Mouse (Mus musculus): ENCODE results near the gene Add3.

Gene Add3

DNA sequence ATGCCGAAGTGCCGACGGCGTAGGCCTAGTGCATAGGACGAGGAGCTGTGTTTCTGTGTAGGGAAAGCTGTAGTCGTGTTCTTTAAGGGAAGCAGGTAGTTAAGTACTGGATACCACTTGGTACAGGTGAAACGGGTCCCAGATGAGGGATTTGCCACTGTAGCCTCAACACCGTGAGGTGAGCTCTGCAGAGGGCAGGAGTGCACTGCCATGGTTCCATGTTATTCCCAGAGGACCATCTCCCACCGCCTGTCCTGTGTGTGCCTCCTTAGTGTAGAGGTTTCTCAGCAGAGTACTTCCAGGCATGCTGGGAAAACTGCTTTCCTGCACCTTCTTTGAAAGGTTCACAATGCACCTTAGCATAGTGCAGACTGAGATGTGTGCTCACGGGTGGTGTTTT lies 26.1 kb downstream of the Add3 start:
- no peak for DNase-seq (ENCODE audit: low spot score)

DNA sequence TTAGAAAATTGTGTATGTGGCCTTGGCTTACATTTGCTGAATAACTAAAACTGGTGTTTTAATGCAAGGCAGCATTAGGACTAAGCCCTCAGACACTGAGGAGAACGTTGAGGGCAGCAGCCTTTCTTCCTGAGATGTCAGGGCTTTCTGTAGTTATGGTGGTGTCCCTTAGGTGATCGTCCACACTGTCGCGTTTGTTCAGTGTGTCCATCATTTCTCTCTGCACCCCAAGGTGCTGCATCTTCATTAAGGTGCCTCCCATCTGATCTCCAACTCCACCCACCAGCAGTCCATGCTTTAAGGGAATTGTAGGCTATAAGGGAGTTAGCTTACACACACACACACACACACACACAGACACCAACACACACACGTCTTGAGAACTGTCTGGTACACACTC lies 28.3 kb downstream of the Add3 start:
- DNase-seq (ENCODE audit: low spot score) = no peak

DNA sequence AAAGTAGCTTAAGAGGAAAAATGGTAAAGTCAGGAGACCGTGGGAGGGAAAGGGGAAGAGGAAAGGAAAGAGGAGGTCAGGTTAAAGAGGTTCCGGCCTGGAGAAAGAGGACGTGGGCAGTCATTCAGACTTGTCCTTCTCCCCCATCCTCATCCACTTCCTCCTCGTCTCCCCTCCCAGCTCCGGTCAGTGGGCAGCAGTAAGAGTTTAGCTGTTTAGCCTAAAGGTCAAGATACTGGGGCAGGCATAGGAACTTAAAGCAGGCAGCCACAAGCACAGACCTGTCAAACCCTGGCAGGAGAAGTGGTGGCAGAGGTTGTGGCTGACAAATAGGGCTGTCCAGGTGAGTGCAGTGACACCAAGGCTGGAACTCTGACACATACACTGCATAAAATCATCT lies 30.4 kb downstream of the Add3 start:
- no peak for DNase-seq (ENCODE audit: low spot score)

DNA sequence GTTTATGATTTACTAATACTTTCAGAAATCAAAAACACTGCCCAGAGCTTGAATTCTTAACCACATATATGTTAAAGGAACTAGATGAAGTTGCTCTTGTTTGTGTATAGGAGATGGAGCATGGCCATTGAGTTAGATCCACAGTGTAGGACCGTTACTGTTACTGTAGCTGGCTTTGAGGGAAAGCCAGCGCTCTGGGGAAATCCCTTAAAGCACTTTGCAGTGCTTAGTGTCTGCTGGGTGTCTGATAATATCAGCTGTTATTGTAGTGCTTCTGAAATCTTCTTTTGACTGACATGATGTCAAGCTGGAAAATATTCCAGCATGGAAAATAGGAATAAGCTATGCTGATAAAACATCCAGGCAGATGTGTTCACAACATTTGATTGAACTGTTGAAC lies 33.8 kb downstream of the Add3 start:
- no peak for DNase-seq (ENCODE audit: low spot score)

DNA sequence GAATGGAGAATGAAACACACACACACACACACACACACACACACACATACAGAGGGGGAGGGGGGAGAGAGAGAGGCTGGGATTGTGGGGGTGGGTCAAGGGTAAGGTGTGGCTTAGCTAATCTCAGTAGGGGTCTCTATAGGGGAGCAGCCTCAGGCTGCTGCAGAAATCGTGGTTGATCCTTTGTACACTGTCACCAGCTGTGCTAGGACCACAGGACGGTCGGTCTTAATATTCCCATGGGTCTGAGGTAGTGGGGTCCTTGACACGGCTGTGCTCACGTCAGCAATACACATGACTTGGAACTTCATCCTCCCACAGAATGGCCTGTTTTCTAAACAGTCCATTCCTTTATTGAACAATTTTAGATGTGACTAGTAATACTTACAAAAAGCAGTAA lies 35.3 kb downstream of the Add3 start:
- no peak for DNase-seq (ENCODE audit: low spot score)

DNA sequence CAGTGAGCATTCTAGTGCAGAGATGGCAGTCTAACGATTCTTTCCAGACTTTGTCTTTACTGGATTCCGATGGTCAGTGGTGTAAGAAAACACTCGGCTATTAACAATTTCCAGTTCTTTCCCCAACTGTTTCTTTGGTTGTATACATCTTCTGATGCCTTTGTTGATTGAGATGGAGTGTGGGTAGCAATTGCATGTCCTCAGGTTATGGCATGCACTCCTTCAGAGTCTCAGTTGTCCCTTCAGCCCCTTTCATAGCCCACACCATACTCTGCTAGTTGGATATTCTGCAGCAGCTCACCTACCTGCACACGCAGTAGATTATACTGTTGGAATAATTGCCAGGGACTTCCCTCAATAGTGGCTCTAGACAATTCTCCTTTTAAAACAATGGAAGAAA lies 36.3 kb downstream of the Add3 start:
- no peak for DNase-seq (ENCODE audit: low spot score)

DNA sequence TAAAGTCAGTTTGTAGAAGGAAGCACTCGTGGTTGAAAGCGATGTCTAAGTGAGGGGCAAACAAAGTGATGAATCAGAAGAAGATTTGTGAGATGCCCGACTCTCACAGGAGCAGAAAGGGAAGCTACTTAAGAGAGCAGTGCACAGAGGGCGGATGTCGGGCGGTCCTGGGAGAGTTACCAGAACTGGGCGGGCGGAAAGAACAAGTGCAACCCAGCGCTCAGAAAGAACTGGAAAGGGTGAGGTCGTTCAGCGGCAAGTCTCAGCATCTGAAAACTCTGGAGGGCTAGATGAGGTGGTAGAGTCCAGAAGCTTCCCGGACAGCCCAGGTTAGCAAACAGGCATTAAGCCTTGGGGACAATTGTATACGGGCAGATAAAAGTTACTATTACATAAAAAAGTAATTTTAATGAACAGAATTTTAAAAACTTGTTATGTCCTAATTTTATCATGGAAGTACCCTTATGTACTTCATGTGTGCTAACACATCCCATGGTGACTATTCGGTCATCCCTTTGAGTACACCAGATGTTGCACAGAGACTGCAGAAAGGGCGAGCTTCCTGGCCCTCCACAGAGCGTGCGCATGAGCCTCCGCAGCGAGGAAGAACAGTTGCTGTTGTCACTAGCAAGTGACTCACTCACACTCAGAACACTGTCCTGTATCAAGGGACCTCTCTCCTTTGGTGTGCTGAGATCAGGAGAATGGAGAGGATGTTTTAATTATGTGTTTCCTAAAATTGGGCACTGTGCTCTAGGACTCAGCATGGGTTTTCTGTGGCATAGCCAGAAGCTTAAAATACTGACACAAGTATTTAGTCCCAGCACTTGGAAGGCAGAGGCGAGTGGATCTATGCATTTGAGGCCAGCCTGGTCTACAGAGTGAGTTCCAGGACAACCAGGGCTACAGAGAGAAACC lies 38.6 kb downstream of the Add3 start:
- DNase-seq (ENCODE audit: low spot score) = no peak

DNA sequence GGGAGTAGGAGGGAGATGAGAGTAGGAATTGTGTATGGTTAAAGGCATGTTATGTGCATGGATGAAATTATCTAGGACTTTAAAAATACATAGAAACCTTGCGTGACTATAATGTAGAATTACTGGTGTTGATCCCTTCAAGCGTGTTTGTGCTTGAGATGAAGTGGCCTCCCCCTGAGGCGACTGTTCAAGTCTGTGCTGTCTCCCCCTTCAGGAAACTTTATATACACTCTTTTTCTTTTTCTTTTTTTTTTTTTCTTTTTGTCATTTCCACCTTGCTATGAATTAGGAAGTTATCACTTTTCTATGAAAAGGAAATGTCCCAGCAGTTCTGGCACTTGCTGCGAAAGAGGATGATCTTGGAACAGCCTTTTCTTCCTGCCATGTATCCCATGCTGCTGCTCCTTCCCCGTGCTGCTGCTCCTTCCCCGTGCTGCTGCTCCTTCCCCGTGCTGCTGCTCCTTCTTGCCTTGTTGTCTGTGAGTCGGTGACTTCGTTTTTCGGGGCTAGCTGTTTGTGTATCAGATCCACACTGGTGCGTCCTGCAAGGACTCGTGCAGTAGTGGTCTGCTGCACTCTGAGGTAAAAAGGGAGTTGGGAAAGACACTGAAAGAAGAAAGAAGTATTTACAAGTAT lies 40.0 kb downstream of the Add3 start:
- DNase-seq (ENCODE audit: low spot score) = no peak

DNA sequence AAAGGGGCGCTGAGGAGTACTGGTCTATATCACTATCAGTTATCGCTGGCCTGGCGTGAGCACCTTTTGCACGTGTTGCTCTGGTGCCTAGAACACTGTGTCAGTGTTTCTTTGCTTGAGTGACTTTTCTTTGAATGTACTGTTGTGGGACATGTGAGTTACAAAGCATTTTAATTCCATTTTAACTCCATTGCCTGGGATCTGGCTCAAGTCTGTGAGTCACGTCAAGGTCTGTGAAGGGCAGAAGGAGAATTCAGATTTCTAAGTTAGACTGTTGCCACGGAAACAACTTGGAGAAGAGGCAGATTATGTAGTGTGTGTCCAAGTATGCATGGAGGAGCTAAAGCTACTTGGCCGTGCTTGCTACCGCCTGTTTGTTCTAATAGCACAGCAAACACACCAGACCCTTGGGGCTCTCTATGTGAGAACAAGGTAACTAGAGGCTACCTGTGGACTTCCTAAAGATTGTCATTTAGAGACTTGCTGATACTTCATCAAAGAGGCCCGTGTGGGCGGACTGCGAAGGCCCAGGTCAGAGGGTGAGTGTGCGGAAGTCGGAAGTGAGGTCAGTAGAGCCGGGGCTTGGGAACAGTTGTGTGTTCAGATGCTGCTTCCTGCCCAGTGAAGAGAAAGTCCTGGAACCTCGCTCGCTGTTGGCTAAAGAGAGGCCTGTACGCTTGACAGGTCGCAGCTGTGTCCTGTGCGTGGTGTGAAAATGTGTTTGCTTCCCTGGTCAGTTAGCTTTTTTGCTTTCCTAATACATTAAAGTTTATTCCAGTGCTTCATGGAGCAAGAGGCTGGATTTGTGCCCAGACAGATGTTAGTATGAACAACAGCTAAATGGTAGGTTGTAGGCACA lies 41.0 kb downstream of the Add3 start:
- DNase-seq (ENCODE audit: low spot score) = peak; percentile 76

DNA sequence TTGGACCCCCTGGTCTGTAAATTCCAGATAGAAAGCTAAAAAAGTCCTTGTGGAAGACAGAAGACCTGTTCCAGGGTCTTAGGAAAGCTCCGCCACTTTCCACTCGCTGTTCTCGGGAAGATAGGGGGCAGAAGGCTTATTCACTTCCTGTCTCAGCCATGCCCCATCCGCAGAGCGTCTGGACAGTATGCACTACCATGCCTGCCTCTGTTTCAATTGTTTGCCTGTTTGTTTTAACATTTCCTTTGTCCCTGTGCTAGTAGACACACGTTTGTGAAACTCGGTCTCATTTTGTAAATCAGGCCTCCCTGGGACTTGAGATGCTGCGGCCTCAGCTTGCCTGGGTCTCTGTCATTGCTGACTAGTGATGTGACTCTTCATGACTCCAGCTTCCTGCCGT lies 43.4 kb downstream of the Add3 start:
- DNase-seq (ENCODE audit: low spot score) = peak; percentile 62

DNA sequence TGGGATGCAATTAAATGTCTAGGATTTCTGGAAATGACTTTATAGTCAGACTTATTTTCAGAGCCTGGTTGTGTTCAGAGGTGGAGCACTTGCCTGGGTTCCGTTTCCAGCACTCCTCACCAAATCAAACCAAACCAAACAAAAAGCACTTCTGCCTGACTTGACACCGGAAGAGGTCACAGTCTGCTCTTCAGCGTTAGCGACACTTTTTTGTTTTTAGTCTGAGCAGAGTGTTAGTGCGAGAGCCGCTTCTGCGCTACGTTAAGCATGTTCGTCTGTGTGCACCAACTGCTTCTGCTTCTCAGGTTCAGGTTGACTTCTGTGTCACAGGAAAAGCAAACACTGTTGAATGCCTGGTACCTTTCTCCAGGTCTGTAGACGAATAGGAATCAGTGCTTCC lies 44.0 kb downstream of the Add3 start:
- peak; percentile 49 for DNase-seq (ENCODE audit: low spot score)

DNA sequence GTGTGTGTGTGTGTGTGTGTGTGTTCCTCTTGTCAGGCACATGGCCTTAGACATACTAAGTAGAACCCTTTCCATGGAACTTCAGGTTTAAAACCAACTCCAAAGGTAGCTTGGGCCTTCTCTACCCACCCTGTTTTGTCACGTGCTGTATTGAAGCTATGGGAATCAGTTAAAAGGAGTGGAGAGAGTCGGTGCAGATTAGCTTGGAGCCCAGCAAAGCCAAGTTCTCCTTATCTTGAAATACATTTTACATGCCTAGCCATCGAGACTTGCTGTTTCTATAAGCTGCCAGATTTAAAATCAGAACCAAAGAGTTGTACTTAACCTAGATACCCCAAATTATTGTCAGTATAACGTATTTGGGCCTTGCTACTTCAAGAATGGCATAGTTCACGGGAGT lies 44.7 kb downstream of the Add3 start:
- DNase-seq (ENCODE audit: low spot score) = no peak

DNA sequence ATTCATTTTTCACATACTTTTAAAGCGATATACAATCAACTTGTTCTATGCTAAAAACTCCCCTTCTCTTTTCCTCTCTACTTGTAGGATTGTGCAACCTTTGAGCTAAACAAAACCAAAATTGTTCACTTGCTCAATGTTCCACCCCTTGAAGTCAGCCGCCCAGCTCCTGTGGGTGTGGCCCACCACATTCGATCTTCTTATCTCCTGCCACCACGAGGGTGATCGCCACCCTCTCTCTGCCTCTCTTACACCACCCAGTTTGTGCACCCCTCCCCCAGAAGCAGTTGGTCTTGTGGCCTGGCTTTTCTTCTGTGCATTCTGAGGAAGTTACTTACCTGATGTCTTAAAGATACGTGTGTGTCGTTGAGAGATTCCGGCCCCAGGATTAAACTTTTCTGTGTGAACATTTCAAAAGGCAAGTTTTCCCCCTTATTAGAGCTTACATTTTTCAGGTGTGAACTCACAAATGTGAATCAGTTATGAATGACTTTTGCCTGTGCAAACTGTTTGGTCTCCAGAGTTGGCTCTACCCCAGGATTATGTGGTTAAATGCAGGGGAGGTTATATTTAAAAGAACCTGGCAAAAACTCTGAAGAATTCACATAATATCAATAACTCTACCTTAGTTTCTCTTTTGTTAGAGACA lies 45.4 kb downstream of the Add3 start:
- DNase-seq (ENCODE audit: low spot score) = peak; percentile 86

DNA sequence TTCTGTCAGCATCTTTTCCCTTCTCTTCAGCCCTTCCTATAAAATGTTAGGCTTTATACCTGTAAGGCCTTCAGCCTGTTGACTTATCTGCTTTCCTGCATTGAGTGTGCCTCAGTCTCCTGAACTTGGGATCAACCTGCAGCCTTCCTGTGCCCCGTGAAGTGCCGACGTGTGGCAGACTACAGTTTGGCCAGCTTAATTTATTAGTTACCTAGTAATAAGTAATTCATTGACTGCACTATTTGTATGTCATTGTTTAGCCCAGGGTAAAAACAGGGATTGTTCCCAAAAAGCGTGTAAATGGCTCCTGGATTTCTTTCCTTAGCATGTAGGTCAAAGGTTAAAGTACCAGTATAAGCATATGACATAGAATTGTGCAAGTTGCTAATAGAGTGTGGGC lies 46.2 kb downstream of the Add3 start:
- no peak for DNase-seq (ENCODE audit: low spot score)

DNA sequence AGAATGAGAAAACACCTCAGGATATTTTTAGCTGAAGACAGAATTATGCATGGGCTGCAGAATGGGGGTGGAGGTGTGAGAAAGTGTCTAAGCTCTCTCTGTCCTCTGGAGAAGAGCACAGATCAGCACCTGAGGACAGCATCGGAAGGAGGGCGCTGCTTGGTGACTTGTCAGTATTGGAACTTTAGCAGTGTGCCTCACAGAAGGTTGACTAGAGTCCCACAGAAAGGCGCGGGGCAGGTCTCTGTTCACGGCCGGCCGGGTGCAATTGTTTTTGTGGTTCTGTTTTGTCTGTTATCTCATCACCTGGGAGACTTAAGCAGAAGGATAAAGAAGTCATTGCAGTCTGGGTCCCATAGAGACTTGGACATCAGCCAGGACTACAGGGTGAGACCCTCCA lies 47.3 kb downstream of the Add3 start:
- no peak for DNase-seq (ENCODE audit: low spot score)

DNA sequence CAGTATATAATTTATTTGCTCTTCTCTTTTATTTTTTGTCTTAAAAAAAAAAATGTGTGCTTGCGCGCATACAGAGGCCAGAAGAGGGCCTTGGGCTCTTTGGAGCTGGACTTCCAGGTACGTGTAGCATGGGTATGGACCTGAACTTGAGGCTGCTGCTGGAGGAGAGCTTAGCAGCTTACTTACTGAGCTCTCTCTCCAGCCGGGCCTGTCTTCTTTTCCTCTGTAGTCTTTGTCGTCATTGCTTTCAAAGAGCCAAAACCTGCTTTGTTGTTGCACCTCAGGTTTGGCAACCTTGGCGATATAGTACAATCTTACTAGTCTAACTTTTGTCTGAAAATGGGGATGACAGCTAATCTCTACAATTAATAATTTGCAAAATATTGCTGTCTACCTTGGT lies 47.9 kb downstream of the Add3 start:
- DNase-seq (ENCODE audit: low spot score) = no peak

DNA sequence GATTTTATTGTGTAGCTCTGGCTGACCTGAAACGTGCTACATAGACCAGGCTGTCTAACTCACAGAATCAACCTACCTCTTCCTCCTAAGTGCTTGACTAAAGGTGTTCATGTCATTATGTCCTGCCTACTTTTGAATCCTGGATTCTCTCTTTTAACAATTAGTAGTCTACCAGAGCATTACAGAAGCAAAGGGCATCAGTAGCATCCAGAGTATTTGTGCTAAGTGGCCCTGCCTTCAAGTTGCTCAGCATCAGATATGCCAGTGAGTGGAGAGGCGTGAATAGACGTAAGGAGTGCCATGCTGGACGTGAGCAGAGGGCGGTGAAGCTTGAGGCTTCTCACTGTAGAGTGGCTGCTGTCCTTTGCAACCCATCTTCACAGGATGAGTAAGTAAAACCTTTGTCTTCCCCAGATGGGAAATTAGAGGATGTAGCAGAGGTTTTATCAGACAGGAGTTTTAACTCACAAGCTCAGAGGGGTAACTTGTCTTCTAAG lies 48.5 kb downstream of the Add3 start:
- no peak for DNase-seq (ENCODE audit: low spot score)

DNA sequence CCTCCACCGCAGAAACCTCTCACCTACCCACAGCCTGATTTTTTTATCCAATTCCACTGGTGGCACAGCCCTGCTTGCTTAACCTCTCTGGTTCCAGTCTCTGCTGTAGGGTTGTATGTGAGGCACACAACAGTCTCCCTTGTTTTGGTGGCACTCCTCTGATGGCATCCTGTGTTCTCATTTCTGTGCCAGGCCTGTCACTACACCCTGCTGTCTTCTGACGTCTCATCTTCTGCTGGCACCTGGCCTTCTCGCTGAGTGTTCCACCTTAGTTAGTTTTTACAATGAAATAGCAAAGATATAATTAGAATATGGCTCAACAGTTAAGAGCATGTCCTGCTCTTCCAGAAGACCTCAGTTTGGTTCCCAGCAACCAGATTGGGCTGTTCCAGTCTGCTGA lies 49.5 kb downstream of the Add3 start:
- no peak for DNase-seq (ENCODE audit: low spot score)

DNA sequence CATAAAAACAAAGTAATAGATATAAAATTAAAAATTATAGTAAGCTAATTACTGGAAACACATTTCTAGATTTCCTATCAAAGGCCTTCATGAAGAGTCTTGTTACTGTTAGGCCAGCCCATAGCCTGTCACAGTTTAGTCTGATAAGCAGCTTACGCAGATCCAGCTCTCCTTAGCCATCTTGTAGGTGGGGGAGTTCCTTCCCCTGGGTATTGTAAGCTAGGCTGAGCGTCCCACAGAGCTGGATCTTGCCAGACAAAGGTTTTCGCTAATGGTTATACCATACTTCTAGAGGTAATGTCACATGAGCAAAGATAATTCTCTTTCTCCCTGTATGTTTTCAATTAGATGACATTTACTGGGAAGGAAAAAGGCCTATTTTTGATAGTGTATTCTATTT lies 50.0 kb downstream of the Add3 start:
- DNase-seq (ENCODE audit: low spot score) = no peak

DNA sequence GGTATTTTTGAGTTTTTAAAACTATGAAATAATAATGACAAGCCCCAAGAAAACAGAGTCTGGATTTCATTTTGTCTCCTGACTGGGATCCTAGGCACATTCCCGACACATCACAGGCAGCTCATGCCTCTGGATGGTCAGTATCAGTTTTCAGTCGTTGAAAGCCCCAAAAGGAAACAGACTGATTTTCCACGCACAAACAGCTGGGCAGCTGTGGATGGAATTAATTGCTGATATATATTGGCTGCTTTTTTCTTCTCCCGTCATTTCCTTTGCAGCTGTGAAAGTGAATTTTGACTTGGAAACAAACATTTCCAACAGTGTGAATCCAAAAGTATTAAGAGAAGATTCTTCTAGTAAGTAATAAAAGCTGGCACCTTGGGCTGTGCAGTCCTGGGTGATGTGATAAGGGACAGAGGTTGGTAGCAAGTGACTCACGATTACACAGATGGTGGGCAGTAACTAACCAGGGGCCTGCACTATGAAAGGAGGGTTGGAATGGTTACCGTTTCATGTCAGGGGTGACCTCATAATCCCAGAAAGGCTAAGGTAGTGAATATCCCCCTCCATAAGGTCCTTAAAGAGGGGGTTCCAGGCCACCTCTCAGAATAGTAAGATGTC lies 51.7 kb downstream of the Add3 start:
- no peak for DNase-seq (ENCODE audit: low spot score)

DNA sequence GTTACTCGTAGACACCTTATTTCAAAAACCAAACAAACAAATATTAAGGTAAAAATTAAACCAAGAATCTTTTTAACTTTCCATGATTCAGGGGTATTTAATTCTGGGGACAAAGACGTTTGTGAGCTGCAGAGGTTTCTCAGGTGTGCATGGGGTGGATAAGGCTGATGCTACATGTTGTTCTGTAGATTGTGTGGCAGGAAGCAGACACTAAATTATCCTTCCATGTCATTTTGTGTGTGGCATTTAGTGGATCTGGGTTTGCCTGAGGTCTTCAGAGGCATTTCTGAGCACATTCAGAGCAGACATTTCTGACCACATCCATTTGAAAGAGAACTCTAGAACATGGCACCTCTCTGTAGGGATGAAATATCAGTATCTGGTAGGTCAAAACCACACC lies 52.9 kb downstream of the Add3 start:
- no peak for DNase-seq (ENCODE audit: low spot score)
